Mouse (Mus musculus) intestine, embryonic 15.5 days (tissue): ENCODE measurements around the gene Stxbp5. TPM values are rescaled to one million over a fixed set of nuclear protein-coding genes. Genes with fewer than 3 reads are reported as not detected.

Experiments used
- ATAC-seq: fragments of 200-750 bp; cut with Nextera tagmentation; 2 replicates; pipeline ENCODE4 v1.8.0; 2017; ENCODE audit warnings: moderate TSS enrichment, moderate library complexity
- H3K27ac ChIP-seq: fragments of 300-500 bp; sonication (generic); 2 replicates; pipeline ENCODE4 v1.5.1; 2015; ENCODE audit warnings: mild to moderate bottlenecking, inconsistent platforms
- H3K27me3 ChIP-seq: fragments of 300-500 bp; sonication (generic); replicated peaks from 2 replicates; pipeline ENCODE4 v1.6.1; 2015; ENCODE audit warnings: inconsistent platforms
- H3K36me3 ChIP-seq: fragments of 300-500 bp; sonication (generic); 2 replicates; pipeline ENCODE4 v1.6.1; 2015; ENCODE audit warnings: inconsistent platforms
- H3K4me1 ChIP-seq: fragments of 300-500 bp; sonication (generic); replicated peaks from 2 replicates; pipeline ENCODE4 v1.6.1; 2015; ENCODE audit warnings: inconsistent platforms
- H3K4me2 ChIP-seq: fragments of 300-500 bp; sonication (generic); replicated peaks from 2 replicates; pipeline ENCODE4 v1.6.1; 2015; ENCODE audit warnings: mild to moderate bottlenecking, inconsistent platforms
- H3K4me3 ChIP-seq: fragments of 300-500 bp; sonication (generic); replicated peaks from 2 replicates; pipeline ENCODE4 v1.5.1; 2015; ENCODE audit warnings: inconsistent platforms
- H3K9ac ChIP-seq: fragments of 300-500 bp; sonication (generic); 2 replicates; pipeline ENCODE4 v1.6.1; 2015; ENCODE audit warnings: inconsistent platforms
- H3K9me3 ChIP-seq: fragments of 300-500 bp; sonication (generic); 2 replicates; pipeline ENCODE4 v1.6.1; 2016; ENCODE audit warnings: inconsistent platforms
- WGBS: fragments of 180-500 bp; shearing (Covaris S2); methylation state at CpG from one replicate; pipeline ENCODE4 v1.1.7; 2015; 5-methylcytosine and 5-hydroxymethylcytosine counted together
- polyA plus RNA-seq: library from polyadenylated mRNA; unstranded; fragments of >200 nt; fragmentation: Nextera tagmentation; extraction: Ambion mirVana; gene quantifications from 2 replicates; pipeline ENCODE4 v1.2.1, GENCODE M21; 2015

The Stxbp5 gene
- polyA plus RNA-seq, 1 experiment from 2014 or later: 5.3 TPM

DNA sequence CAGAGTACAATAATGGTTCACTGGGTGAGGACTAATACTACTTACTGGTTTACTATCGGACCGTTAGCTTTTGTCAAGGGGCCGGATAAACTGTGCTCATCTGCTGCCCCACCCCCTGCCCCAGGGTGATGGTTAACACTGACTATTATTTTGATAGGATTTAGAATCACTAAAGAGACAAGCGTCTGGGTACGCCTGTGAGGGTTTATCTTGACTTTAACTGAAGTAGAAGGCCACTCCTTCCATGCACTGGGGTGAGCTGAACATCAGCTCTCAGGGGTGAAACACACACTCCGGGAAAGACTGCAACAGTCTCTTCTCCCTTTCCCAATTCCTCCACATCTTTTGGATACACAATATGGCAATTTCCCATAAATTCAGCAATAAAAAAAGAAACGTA, 61.5 kb downstream of the Stxbp5 start:
- Histone ChIP-seq H3K9me3 (no peaks in the 10 kb centered on the region), H3K4me2 (no peak overlapping the region), H3K4me3 (no peak overlapping the region), H3K9ac (no peak overlapping the region), H3K4me1 (no peaks in the 10 kb centered on the region), H3K27ac (no peak overlapping the region), H3K36me3 (no peaks in the 10 kb centered on the region), H3K27me3 (no peaks in the 10 kb centered on the region)
- no peak for ATAC-seq
- WGBS: 82% methylated on average over 7 of the region's 7 CpGs

DNA sequence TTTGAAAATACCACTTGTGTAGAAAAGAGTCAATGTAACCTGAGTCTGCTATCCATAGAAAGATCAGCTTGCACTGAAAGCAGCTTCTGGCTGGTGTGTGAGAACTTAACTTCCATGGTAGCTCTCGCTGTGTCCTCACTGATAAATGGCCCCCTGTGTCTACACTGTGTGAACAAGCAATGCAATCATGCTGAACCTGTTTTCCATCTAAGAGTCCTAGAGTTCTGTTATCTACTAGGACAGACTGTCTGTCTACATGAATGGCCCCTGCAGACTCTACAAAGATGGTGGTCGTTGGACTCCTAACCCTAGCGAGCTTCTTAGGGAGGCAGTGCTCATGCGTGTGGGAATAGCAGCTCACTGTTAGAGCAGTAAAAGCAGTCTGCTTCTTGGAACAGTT, 65.9 kb downstream of the Stxbp5 start:
- H3K27ac ChIP-seq: no peak overlapping the region
- H3K4me3 ChIP-seq: no peak overlapping the region
- H3K36me3 ChIP-seq: no peaks in the 10 kb centered on the region
- no peaks in the 10 kb centered on the region for H3K9me3 ChIP-seq
- no peaks in the 10 kb centered on the region for H3K4me1 ChIP-seq
- no peak for ATAC-seq
- H3K27me3 ChIP-seq: no peaks in the 10 kb centered on the region
- WGBS: 87% methylated on average over 4 of the region's 4 CpGs
- no peak overlapping the region for H3K9ac ChIP-seq
- no peak overlapping the region for H3K4me2 ChIP-seq

DNA sequence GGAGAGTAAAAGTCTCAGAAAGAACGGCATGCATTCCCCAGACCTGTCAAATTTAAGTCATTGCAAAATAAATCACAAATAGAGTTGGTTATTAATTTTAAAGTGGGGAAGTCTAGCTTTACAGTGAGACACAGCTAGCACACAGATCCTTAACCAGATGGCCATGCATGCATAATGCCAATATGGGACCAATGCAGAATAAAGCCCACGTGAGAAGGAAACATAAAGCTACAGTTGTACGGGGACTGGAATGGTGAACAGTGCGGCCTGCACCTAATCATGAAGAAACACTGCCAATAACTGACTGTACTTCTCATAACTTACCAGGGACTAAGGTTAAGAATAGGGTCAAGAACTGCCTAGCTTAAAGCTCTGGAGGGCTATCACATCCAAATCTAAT, 67.9 kb downstream of the Stxbp5 start:
- Histone ChIP-seq H3K27me3 (no peaks in the 10 kb centered on the region), H3K4me2 (no peak overlapping the region), H3K9me3 (no peaks in the 10 kb centered on the region), H3K27ac (no peak overlapping the region), H3K9ac (no peak overlapping the region), H3K4me3 (no peak overlapping the region), H3K36me3 (no peaks in the 10 kb centered on the region), H3K4me1 (no peaks in the 10 kb centered on the region)
- 73% methylated on average over 4 of the region's 4 CpGs for WGBS
- ATAC-seq: no peak

DNA sequence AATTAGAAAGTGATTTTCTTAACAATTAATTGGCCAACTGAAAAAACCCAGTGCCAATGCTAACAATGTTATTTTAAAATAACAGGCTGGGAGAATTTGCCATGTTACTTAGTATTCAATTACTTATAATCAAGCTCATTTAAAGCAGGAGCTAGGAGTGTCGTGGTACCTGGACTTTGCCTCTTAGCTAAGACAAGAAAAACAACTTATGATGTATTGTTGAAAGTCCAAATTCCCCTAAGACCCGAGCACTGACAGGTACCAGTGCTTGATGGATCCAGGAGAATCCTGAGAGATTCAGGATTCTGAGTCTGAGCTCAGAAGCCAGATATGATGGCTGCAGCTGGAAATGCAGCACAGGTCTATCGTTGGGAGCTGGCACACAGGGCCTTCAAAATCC, 71.1 kb downstream of the Stxbp5 start:
- Histone ChIP-seq H3K9ac (no peak overlapping the region), H3K27me3 (no peaks in the 10 kb centered on the region), H3K4me3 (no peak overlapping the region), H3K36me3 (no peaks in the 10 kb centered on the region), H3K27ac (no peak overlapping the region), H3K4me1 (no peaks in the 10 kb centered on the region), H3K4me2 (no peak overlapping the region), H3K9me3 (no peaks in the 10 kb centered on the region)
- no peak for ATAC-seq
- WGBS: 72% methylated on average over 3 of the region's 3 CpGs

DNA sequence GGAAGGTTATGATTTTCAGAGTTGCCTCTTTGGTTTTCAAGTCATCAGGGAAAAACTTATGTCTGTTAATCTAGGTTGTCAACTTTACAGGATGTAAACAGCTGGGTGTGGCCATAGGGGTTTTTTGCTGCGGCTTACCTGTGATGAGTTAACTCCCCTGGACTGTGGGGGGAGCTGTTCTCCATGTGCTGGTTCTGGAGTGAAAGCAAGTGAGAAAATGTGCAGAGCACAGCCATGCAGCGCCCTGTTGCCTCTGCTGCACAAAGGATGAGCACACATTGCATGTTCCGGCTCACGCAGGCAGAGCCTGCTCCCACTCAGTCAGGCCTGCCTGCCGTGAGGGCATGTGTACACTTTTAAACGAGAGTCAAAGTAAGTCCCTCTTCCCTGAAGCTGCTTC, 79.6 kb downstream of the Stxbp5 start:
- H3K9ac ChIP-seq: no peak overlapping the region
- no peaks in the 10 kb centered on the region for H3K4me1 ChIP-seq
- no peaks in the 10 kb centered on the region for H3K9me3 ChIP-seq
- H3K36me3 ChIP-seq: no peaks in the 10 kb centered on the region
- no peak overlapping the region for H3K4me3 ChIP-seq
- H3K4me2 ChIP-seq: no peak overlapping the region
- 49% methylated on average over 6 of the region's 6 CpGs for WGBS
- ATAC-seq: no peak
- no peak overlapping the region for H3K27ac ChIP-seq
- no peaks in the 10 kb centered on the region for H3K27me3 ChIP-seq

DNA sequence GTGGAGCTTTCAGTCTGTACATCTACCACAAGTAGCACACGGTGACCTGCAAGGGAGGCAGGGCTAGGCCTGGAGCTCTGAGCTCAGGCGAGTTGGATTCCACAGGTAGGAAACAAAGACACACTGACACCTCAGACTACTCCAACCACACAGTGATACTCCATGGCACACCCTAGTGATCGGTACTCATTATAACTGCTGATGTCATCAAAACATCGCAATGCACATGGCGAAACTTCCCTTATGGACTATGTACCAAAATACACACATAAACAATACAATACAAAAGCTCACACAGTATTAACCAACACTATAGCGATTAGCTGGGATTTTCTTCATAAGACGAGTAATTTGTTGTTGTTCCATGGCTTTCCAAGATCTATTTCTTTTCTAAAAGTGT, 82.3 kb downstream of the Stxbp5 start:
- 92% methylated on average over 7 of the region's 7 CpGs for WGBS
- no peaks in the 10 kb centered on the region for H3K27me3 ChIP-seq
- H3K4me2 ChIP-seq: no peak overlapping the region
- no peaks in the 10 kb centered on the region for H3K9me3 ChIP-seq
- no peaks in the 10 kb centered on the region for H3K4me1 ChIP-seq
- H3K36me3 ChIP-seq: no peaks in the 10 kb centered on the region
- no peak overlapping the region for H3K9ac ChIP-seq
- no peak overlapping the region for H3K27ac ChIP-seq
- ATAC-seq: no peak
- no peak overlapping the region for H3K4me3 ChIP-seq

DNA sequence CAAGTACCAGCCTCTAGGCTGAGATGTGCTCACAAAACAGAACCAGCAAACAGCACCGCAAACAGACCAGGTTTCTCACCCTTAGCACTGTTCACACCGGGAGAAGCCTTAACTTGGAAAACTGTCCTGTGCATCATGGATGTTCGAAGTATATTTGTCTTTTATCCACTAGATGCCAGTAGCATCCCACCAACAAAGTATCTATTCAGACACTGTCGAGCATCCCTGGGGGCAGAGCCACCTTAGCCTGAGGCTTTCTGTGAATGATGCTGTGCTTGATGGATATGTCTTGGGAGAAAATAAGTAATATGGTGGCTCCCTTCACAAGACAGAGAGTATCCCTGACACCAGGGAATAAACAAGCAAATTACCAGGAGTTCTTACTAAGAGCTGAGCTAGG, 87.0 kb downstream of the Stxbp5 start:
- Histone ChIP-seq H3K9ac (no peak overlapping the region), H3K4me2 (no peak overlapping the region), H3K9me3 (no peaks in the 10 kb centered on the region), H3K4me1 (no peaks in the 10 kb centered on the region), H3K27me3 (no peaks in the 10 kb centered on the region), H3K27ac (no peak overlapping the region), H3K4me3 (no peak overlapping the region), H3K36me3 (no peaks in the 10 kb centered on the region)
- 81% methylated on average over 4 of the region's 4 CpGs for WGBS
- ATAC-seq: no peak

DNA sequence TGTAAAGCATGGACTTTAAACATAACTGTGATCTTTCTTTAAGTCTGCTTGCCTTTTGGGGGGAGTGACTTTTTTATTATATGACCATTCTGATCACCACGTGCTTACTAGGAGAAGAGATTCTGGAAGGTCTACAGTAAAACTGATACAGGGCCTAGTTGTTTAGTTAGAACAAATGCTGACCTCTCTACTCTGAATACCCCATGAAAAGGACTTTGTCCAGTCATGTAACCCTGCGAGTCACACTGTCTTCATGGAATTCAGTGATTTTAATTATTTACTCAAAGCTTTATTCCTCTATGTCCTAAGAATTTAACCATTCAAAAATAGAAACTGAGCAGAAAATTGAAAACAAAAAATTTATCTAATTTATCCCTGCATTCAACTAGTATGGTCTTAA, 93.3 kb downstream of the Stxbp5 start:
- Histone ChIP-seq H3K4me3 (no peak overlapping the region), H3K9me3 (no peaks in the 10 kb centered on the region), H3K36me3 (no peaks in the 10 kb centered on the region), H3K4me2 (no peak overlapping the region), H3K9ac (no peak overlapping the region), H3K27me3 (no peaks in the 10 kb centered on the region), H3K27ac (no peak overlapping the region), H3K4me1 (no peaks in the 10 kb centered on the region)
- ATAC-seq: no peak
- WGBS: 74% methylated on average over 2 of the region's 2 CpGs

DNA sequence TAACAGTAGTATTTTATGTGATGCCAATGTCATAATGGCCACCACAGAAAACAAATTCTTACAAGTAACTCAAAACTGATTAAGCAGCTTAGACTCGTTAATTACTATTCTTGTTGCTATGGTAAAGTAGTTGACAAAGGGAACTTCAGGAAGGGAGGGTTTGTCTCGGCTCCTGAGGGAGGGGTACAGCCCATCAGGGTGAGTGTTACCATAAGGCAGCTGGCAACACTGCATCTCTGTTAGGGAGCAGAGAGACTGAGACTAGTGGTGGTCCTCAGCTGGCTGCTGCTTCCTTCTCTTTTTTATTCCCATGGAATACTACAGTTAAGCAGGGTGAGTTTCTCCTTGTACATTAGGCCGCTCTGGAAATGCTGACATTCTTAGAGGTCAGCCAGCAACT, 95.5 kb downstream of the Stxbp5 start:
- Histone ChIP-seq H3K9ac (no peak overlapping the region), H3K4me2 (no peak overlapping the region), H3K27me3 (no peaks in the 10 kb centered on the region), H3K4me1 (no peaks in the 10 kb centered on the region), H3K9me3 (no peaks in the 10 kb centered on the region), H3K36me3 (0 out of 2 replicates have a peak, but pooled peaks cover 3% of the 10 kb centered on the region), H3K27ac (no peak overlapping the region), H3K4me3 (no peak overlapping the region)
- ATAC-seq: no peak
- WGBS: 80% methylated on average over 3 of the region's 3 CpGs

DNA sequence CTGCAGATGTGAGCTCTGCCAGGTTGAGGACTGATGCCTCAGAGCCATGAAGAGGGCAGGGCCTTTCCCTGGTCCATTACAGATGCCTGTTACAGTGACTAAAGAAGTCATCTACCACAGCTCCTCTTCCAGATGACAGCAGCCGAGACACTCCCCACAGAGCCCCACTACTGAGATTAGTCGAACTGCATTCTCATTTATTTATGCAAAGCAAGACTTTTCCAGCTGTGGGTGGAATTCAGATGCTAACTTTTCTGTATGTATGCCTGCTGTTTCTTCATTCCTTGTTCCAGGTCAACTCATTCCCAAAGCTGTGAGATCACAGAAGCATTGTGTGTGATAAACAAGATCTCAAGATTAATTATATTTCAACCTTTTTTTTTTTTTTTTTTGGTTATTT, 97.8 kb downstream of the Stxbp5 start:
- Histone ChIP-seq H3K36me3 (0 out of 2 replicates have a peak, but pooled peaks cover 3% of the 10 kb centered on the region), H3K27me3 (no peaks in the 10 kb centered on the region), H3K4me3 (no peak overlapping the region), H3K9ac (no peak overlapping the region), H3K27ac (no peak overlapping the region), H3K9me3 (no peaks in the 10 kb centered on the region), H3K4me1 (no peaks in the 10 kb centered on the region), H3K4me2 (no peak overlapping the region)
- whole genome bisulfite sequencing: 51% methylated on average over 2 of the region's 2 CpGs
- no peak for ATAC-seq

DNA sequence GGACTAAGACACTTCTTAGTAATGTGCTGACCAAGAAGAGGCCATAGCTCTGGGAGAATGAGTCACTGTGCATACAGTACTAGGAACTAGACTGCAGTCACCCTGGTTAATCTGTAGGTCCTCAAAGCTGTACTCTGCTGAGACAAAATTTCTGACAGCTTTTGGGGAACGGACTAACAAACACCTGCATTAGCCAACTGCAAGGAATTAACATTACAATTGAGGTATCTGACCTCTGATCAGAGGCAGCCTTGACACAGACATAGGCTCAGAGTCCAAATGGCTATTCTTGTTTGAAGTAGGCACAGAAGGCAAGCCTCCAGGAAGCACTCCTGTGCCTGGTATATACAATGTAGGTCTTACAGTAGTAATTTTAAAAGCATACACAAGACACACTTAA, 99.3 kb downstream of the Stxbp5 start:
- 89% methylated on average over 1 of the region's 1 CpGs for WGBS
- Histone ChIP-seq H3K27ac (no peak overlapping the region), H3K27me3 (no peaks in the 10 kb centered on the region), H3K4me2 (no peak overlapping the region), H3K4me3 (no peak overlapping the region), H3K9ac (no peak overlapping the region), H3K36me3 (peaks cover 9% of the 10 kb centered on the region), H3K4me1 (no peaks in the 10 kb centered on the region), H3K9me3 (no peaks in the 10 kb centered on the region)
- peak; percentile 65 for ATAC-seq

DNA sequence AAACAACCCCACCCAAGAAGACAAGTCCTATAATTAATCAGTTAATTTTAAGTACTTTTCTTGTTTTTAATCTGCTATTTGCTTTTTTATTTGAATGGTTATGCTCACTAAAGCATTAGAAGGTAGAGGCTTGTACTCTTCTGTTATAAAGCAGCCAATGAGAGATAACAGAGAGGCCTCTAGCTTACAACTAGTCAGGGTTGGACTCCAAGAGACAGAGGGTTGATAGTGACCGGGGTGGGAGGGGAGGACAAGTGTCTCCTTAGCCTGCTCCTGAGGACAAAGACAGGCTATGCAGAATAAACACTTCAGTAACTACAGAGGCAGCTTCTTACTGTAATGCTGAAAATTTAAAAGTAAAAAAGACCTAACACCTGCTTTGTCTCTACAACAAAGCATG, 101.8 kb downstream of the Stxbp5 start:
- H3K36me3 ChIP-seq: peaks cover 9% of the 10 kb centered on the region
- WGBS: 95% methylated on average over 1 of the region's 1 CpGs
- no peak overlapping the region for H3K4me3 ChIP-seq
- H3K27ac ChIP-seq: no peak overlapping the region
- H3K27me3 ChIP-seq: no peaks in the 10 kb centered on the region
- no peaks in the 10 kb centered on the region for H3K4me1 ChIP-seq
- no peak overlapping the region for H3K9ac ChIP-seq
- no peak overlapping the region for H3K4me2 ChIP-seq
- no peaks in the 10 kb centered on the region for H3K9me3 ChIP-seq
- no peak for ATAC-seq

DNA sequence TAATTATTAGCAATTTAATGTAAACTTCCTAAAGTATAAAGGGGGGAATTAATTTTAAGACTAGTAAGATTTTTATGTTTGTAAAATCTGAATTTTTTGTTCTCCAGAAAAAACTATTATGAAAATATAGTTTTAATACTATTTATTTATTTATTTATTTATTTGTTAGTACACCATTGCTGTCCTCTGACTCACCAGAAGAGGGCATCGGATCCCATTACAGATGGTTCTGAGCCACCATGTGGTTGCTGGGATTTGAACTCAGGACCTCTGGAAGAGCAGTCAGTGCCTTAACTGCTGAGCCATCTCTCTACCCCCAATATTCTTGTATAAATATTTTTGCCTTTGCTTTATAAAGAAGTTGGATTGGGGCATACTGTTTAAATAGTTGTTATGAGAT, 104.5 kb downstream of the Stxbp5 start:
- 91% methylated on average over 1 of the region's 1 CpGs for WGBS
- H3K27ac ChIP-seq: no peak overlapping the region
- no peak for ATAC-seq
- no peak overlapping the region for H3K4me2 ChIP-seq
- peaks cover 7% of the 10 kb centered on the region for H3K36me3 ChIP-seq
- H3K4me3 ChIP-seq: no peak overlapping the region
- H3K4me1 ChIP-seq: no peaks in the 10 kb centered on the region
- H3K9me3 ChIP-seq: no peaks in the 10 kb centered on the region
- H3K9ac ChIP-seq: no peak overlapping the region
- H3K27me3 ChIP-seq: no peaks in the 10 kb centered on the region

DNA sequence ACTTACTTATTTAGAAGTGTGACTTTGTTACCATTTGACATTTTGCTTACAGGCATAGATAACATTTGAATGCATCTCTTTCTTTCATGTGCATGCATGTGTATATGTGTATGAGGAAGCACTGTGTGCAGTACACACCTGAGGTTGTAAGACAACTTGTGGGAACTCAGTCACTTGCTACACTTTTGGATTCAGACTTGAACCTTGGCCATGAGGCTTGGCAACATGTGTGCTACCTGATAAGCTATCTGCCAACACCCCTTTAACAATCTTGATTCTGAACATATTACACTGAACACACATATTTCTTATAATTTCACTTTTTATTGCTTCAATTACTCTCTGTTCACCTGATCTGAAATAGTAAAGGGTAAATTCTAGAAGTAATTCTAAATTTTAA, 106.5 kb downstream of the Stxbp5 start:
- Histone ChIP-seq H3K9ac (no peak overlapping the region), H3K4me3 (no peak overlapping the region), H3K27ac (no peak overlapping the region), H3K27me3 (no peaks in the 10 kb centered on the region), H3K4me2 (no peak overlapping the region), H3K9me3 (no peaks in the 10 kb centered on the region), H3K4me1 (no peaks in the 10 kb centered on the region), H3K36me3 (peaks cover 7% of the 10 kb centered on the region)
- peak; percentile 76 for ATAC-seq
